Mouse (Mus musculus) liver, postnatal 0 days (tissue): ENCODE measurements around the gene Agap3. TPM values are rescaled to one million over a fixed set of nuclear protein-coding genes. Genes with fewer than 3 reads are reported as not detected.
A peak's percentile ranks its signal among the peaks of the same experiment; 100 is the strongest.

ENCODE experiments used
- ATAC-seq: fragments of 200-750 bp; cut with Nextera tagmentation; 2 replicates; pipeline ENCODE4 v1.8.0; 2017; ENCODE audit warnings: mild to moderate bottlenecking, moderate library complexity
- DNase-seq: peaks from one replicate; pipeline ENCODE4 v3.0.0-alpha.2; 2016
- H3K27ac ChIP-seq: fragments of 300-500 bp; sonication (generic); 2 replicates; pipeline ENCODE4 v1.5.1; 2014; ENCODE audit warnings: antibody characterized with exemption, moderate library complexity, mild to moderate bottlenecking, low read depth
- H3K27me3 ChIP-seq: fragments of 300-500 bp; sonication (generic); 2 replicates; pipeline ENCODE4 v1.6.1; 2014; ENCODE audit warnings: low read length, control low read depth, mixed read lengths; ENCODE audit not compliant: insufficient read depth
- H3K36me3 ChIP-seq: fragments of 300-500 bp; sonication (generic); replicated peaks from 2 replicates; pipeline ENCODE4 v1.6.1; 2014; ENCODE audit warnings: mild to moderate bottlenecking, control low read depth, low read length, moderate library complexity, mixed read lengths; ENCODE audit not compliant: insufficient read depth
- H3K4me1 ChIP-seq: fragments of 300-500 bp; sonication (generic); 2 replicates; pipeline ENCODE4 v1.6.1; 2014; ENCODE audit warnings: antibody characterized with exemption, mild to moderate bottlenecking, control low read depth; ENCODE audit not compliant: insufficient read depth
- H3K4me2 ChIP-seq: fragments of 300-500 bp; sonication (generic); 2 replicates; pipeline ENCODE4 v1.6.1; 2014; ENCODE audit warnings: low read depth, mild to moderate bottlenecking, low read length, moderate library complexity, mixed read lengths
- H3K4me3 ChIP-seq: fragments of 300-500 bp; sonication (generic); 2 replicates; pipeline ENCODE4 v1.5.1; 2014; ENCODE audit warnings: low read depth, low read length
- H3K9ac ChIP-seq: fragments of 300-500 bp; sonication (generic); replicated peaks from 2 replicates; pipeline ENCODE4 v1.6.1; 2014; ENCODE audit warnings: mild to moderate bottlenecking, moderate library complexity
- H3K9me3 ChIP-seq: fragments of 300-500 bp; sonication (generic); 2 replicates; pipeline ENCODE4 v1.6.1; 2016; ENCODE audit warnings: mild to moderate bottlenecking, control low read depth, low read length, mixed read lengths
- CTCF ChIP-seq: sonication (generic); IDR thresholded peaks from 2 replicates; pipeline ENCODE4 v1.5.1; 2016; ENCODE audit warnings: antibody characterized with exemption, low read depth
- EP300 ChIP-seq: IDR thresholded peaks from 2 replicates; pipeline ENCODE4 v1.6.1; 2016; ENCODE audit warnings: antibody characterized with exemption, low read depth, mild to moderate bottlenecking
- WGBS: fragments of 180-500 bp; shearing (Covaris S2); extraction: QIAGEN DNeasy Blood & Tissue Kit; methylation state at CpG from one replicate; pipeline ENCODE4 v1.1.7; 2014; ENCODE audit not compliant: insufficient replicate concordance; 5-methylcytosine and 5-hydroxymethylcytosine counted together
- polyA plus RNA-seq: library from polyadenylated mRNA; unstranded; fragments of >200 nt; fragmentation: Nextera tagmentation; extraction: Ambion mirVana; gene quantifications from 2 replicates; pipeline ENCODE4 v1.2.1, GENCODE M21; 2015

Agap3 gene
- polyA plus RNA-seq, 1 experiment from 2014 or later: 8.3 TPM

DNA sequence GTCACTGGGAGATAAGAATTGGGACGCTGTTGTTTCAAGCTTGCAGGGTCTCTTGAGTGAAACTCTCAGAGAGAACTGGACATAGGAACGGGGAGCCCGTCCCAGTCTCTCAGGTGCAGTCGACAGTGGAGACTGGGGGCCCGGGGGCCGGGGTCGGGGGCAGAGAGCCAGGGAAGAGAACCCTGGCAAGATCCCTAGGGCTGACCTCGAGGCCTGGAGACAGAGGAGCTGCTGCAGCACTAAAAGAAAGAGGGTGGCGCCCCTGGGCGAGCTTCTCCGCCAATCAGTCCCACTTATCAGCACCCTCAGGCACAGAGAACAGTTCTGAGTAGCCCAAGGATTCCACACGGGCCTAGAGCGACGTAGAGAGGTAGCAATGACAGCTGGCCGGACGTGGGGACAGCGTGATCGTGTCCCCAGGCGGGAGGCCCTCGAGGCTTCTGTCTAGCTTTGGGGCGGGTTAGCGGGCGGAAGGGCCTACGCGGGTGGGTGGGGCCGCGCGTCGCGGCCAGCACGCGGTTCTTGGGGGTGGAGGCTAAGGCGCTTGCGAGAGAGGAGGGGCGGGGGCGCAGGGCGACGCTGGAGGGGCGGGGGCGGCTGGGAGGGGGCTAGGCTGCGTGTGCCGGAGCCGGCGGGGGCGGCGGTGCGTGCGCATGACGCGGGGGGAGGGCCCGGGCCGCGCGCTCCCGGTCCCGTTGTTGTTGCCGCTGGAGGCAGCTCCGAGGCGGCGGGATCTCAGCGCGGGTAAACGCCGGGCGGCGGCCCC is 530 bp upstream of the Agap3 start:
- peak overlapping the region; percentile 94 for H3K27ac ChIP-seq
- 0 out of 2 replicates have a peak, but pooled peaks cover 5% of the 10 kb centered on the region for H3K36me3 ChIP-seq
- peak overlapping the region; percentile 81 for H3K4me3 ChIP-seq
- peaks cover 30% of the 10 kb centered on the region for H3K4me1 ChIP-seq
- peak overlapping the region; percentile 81 for H3K9ac ChIP-seq
- H3K4me2 ChIP-seq: peak overlapping the region; percentile 100
- WGBS: 5% methylated on average over 36 of the region's 66 CpGs
- DNase-seq: peak; percentile 89
- peak; percentile 76 for ATAC-seq
- no peaks in the 10 kb centered on the region for H3K9me3 ChIP-seq
- TF ChIP-seq EP300: no peak
- no peak for TF ChIP-seq CTCF
- H3K27me3 ChIP-seq: no peaks in the 10 kb centered on the region

DNA sequence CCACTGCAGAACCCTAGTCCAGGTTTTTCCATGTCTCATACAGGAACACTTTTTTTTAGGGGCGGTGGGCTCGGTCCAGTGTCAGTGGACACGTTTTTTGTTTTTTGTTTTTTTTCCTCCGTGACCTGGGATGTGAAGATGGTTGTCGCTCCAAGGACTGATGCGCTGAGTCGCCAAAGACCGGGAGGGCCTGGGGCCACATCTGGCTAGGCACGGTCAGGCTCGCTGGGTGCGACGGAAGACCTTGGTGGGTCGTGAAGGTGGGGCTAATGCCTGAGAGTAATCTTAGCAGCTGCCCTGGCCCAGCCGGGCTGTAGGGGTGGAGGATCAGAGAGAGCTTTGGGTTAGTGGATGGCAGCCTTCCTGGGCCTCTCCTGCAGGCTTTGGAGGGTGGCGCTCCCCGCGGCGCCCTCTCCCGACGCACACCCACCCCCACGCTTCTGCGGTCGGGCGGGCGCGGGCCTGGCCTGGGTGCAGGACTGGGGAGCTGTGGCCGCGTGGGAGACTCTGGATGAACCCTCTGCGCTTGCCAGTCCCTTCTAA is 785 bp downstream of the Agap3 start:
- peaks cover 27% of the 10 kb centered on the region for H3K4me1 ChIP-seq
- DNase-seq: peak; percentile 44
- peak overlapping the region; percentile 94 for H3K27ac ChIP-seq

DNA sequence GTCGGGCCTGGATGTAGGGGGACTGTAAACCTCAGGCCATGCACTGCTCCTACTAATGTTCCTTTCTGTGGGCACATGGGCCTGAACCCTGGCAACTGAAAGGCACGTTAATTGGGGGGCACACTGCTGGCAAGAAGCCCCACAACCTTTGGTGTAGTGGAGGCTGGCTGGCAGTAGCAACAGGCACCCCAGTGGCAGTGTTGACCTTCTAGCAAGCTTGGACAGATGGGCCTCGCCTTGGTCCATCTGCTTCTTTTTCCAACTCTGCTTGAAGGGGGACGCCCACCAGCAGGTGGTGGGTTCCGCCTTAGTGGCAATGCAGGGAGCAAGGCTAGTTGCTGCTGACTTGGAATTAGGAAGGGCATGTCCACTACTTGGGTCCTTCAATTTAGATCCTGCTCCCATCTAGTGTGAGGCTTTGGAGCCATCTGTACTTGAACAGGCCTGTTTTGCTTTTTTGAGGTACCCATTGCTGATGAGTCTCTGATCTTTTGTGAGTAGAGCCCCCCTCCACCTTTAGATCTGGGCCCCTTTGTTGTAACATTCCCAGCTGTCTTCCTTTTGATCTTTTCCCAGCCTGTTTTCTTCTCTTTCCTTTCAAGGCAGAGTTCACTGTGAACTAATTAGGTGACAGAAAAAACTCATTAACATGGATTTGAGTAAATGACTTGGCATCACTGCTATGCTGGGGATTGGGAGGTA is 1.5 kb downstream of the Agap3 start:
- 0 out of 2 replicates have a peak overlapping the region, but pooled peaks have one; percentile 94 for H3K27ac ChIP-seq
- peak overlapping the region; percentile 81 for H3K4me3 ChIP-seq
- no peaks in the 10 kb centered on the region for H3K9me3 ChIP-seq
- 36% methylated on average over 5 of the region's 5 CpGs for WGBS
- DNase-seq: no peak
- H3K27me3 ChIP-seq: no peaks in the 10 kb centered on the region
- peak overlapping the region; percentile 100 for H3K4me2 ChIP-seq
- H3K4me1 ChIP-seq: peaks cover 23% of the 10 kb centered on the region
- peak overlapping the region; percentile 81 for H3K9ac ChIP-seq
- no peak for ATAC-seq
- TF ChIP-seq CTCF (no peak), EP300 (no peak)
- 0 out of 2 replicates have a peak, but pooled peaks cover 5% of the 10 kb centered on the region for H3K36me3 ChIP-seq

More for the DNA sequence above, 785 bp downstream of the Agap3 start:
- peak overlapping the region; percentile 81 for H3K9ac ChIP-seq
- H3K36me3 ChIP-seq: 0 out of 2 replicates have a peak, but pooled peaks cover 5% of the 10 kb centered on the region
- peak overlapping the region; percentile 81 for H3K4me3 ChIP-seq
- no peak; the same call in 1 of the 2 replicates for TF ChIP-seq CTCF
- TF ChIP-seq EP300: no peak
- no peaks in the 10 kb centered on the region for H3K9me3 ChIP-seq
- no peaks in the 10 kb centered on the region for H3K27me3 ChIP-seq
- whole genome bisulfite sequencing: under 1% methylated on average over 29 of the region's 29 CpGs
- no peak for ATAC-seq
- peak overlapping the region; percentile 100 for H3K4me2 ChIP-seq

DNA sequence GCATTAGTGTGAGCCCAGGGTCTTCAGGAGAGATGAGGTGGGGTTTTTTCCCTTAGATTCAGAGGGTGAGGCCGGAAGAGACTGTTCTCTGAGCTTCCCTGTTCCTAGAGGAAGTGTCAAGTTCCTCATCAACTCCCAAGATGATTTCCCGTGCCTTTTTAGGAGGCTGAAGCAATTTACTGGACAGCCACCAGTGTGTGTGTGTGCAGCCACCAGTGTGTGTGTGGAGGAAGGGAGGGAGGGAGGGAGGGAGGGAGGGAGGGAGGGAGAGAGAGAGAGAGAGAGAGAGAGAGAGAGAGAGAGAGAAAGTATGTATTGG is 2.0 kb downstream of the Agap3 start:
- no peak overlapping the region for H3K4me3 ChIP-seq
- H3K4me1 ChIP-seq: peaks cover 23% of the 10 kb centered on the region
- ATAC-seq: no peak
- no peaks in the 10 kb centered on the region for H3K27me3 ChIP-seq
- 55% methylated on average over 2 of the region's 2 CpGs for WGBS
- TF ChIP-seq CTCF (no peak), EP300 (no peak)
- no peak overlapping the region for H3K9ac ChIP-seq
- H3K4me2 ChIP-seq: peak overlapping the region; percentile 100
- no peak overlapping the region for H3K27ac ChIP-seq
- H3K9me3 ChIP-seq: no peaks in the 10 kb centered on the region
- DNase-seq: no peak
- 0 out of 2 replicates have a peak, but pooled peaks cover 5% of the 10 kb centered on the region for H3K36me3 ChIP-seq

DNA sequence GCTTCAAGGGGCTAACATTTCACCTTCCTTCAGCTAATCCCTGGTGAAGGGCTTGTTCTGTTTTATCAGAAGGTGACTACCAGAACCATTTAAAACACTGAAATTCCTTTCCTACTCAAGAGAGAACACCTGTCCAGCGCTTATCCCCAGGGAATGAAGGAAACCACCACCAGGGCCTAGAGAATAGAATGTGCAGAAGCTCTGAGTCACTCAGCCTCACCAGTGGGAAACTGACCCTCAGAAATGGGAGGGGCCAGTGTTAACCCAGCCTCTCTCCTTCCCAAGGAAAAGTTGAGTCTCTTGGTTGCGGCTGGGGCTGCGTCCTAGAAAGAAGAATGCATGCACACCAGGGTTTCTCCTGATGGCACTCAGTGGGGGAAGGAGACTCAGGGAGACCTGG is 3.1 kb downstream of the Agap3 start:
- WGBS: 79% methylated on average over 3 of the region's 3 CpGs

DNA sequence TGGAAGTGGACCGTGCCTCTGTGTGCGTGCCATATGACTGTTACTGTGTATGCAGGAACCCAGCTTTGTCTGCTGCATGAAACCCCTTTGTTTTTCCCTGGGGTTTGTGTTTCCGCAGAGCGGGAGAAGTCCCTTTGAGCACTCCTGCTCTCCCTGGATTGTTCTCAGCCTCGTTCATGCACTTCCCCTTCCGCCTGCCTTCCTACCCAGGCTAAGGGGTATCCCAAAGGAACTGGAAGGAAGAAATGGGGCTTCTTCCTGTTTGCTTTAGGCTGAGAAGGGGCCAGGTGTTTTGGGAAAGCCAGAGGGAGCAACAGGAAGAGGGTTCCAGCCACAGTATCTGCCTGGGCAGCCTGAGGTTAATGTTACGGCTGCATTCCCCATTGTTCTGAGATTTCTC is 3.6 kb downstream of the Agap3 start:
- no peak for TF ChIP-seq CTCF
- H3K4me1 ChIP-seq: peaks cover 31% of the 10 kb centered on the region
- no peak overlapping the region for H3K4me2 ChIP-seq
- H3K27me3 ChIP-seq: no peaks in the 10 kb centered on the region
- no peaks in the 10 kb centered on the region for H3K9me3 ChIP-seq
- no peak overlapping the region for H3K4me3 ChIP-seq
- no peak for DNase-seq
- ATAC-seq: no peak
- 68% methylated on average over 7 of the region's 7 CpGs for WGBS
- H3K9ac ChIP-seq: no peak overlapping the region
- 0 out of 2 replicates have a peak, but pooled peaks cover 5% of the 10 kb centered on the region for H3K36me3 ChIP-seq
- no peak overlapping the region for H3K27ac ChIP-seq

More for the DNA sequence above, 3.1 kb downstream of the Agap3 start:
- no peak for ATAC-seq
- H3K4me2 ChIP-seq: no peak overlapping the region
- no peak for DNase-seq
- no peaks in the 10 kb centered on the region for H3K9me3 ChIP-seq
- 0 out of 2 replicates have a peak, but pooled peaks cover 5% of the 10 kb centered on the region for H3K36me3 ChIP-seq
- H3K27me3 ChIP-seq: no peaks in the 10 kb centered on the region
- TF ChIP-seq EP300: no peak
- TF ChIP-seq CTCF: no peak
- H3K9ac ChIP-seq: no peak overlapping the region
- peaks cover 28% of the 10 kb centered on the region for H3K4me1 ChIP-seq
- no peak overlapping the region for H3K4me3 ChIP-seq
- no peak overlapping the region for H3K27ac ChIP-seq
